Mouse (Mus musculus): ENCODE measurements around the gene Ctf1. TPM values are rescaled to one million over a fixed set of nuclear protein-coding genes. Genes with fewer than 3 reads are reported as not detected.

Gene Ctf1
- polyA plus RNA-seq, 1 experiment: 6.4 TPM

DNA sequence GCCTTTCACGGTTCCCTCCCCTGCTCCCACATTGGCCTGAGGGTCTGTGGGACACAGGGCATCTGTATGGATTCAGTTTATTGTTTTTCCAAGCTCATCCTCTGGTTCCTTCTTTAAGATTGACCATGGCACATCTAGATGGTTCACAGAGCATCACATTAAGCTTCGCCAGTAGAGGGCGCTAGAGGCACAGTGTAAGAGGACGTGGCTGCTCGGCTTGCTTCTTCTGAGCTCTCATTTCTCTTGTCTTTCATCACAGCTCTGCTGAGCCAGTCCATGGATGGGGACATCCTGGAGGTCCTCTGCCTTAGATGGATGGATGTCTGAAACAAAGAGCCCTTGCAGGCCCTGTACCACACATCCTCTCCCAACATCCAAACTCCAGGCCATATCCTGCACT lies 37.6 kb upstream of the Ctf1 start:
- H3K27ac ChIP-seq (ENCODE audit: insufficient read depth, low read length): peak overlapping the region; percentile 10; the same call in 1 of the 2 replicates
- WGBS: 3% methylated on average over 5 of the region's 5 CpGs
- TF ChIP-seq CTCF (IDR thresholded peaks at IDR 0.05; ENCODE audit: borderline replicate concordance, insufficient read depth, low read depth, low read length) (peak; percentile 97), POLR2A (IDR thresholded peaks at IDR 0.05; ENCODE audit: borderline replicate concordance, insufficient read depth, low read length) (no peak)
- H3K4me3 ChIP-seq (replicated peaks; ENCODE audit: insufficient read depth, low read depth, low read length): no peak overlapping the region
- H3K4me1 ChIP-seq (ENCODE audit: control insufficient read depth, insufficient read depth, low read length): peaks cover 2% of the 10 kb centered on the region; the same call in 1 of the 2 replicates
- no peaks in the 10 kb centered on the region for H3K27me3 ChIP-seq (ENCODE audit: control insufficient read depth, insufficient read depth, low read length)
- DNase-seq: peak; percentile 83 to 86

- WGBS: 48% methylated on average over 9 of the region's 9 CpGs
- Histone ChIP-seq H3K4me3 (replicated peaks; ENCODE audit: insufficient read depth, low read depth, low read length) (no peak overlapping the region), H3K4me1 (ENCODE audit: control insufficient read depth, insufficient read depth, low read length) (peaks cover 2% of the 10 kb centered on the region; the same call in 1 of the 2 replicates), H3K27ac (ENCODE audit: insufficient read depth, low read length) (peak overlapping the region; percentile 10; the same call in 1 of the 2 replicates), H3K27me3 (ENCODE audit: control insufficient read depth, insufficient read depth, low read length) (no peaks in the 10 kb centered on the region)
- no peak for DNase-seq
- TF ChIP-seq CTCF (IDR thresholded peaks at IDR 0.05; ENCODE audit: borderline replicate concordance, insufficient read depth, low read depth, low read length): no peak
These were observed 37.1 kb upstream of the Ctf1 start for GRCm38 (mm10) chr7:127675391-127675811.

- Histone ChIP-seq H3K4me3 (replicated peaks; ENCODE audit: insufficient read depth, low read depth, low read length) (no peak overlapping the region), H3K27ac (ENCODE audit: insufficient read depth, low read length) (no peak overlapping the region), H3K27me3 (ENCODE audit: control insufficient read depth, insufficient read depth, low read length) (no peaks in the 10 kb centered on the region), H3K4me1 (ENCODE audit: control insufficient read depth, insufficient read depth, low read length) (peaks cover 2% of the 10 kb centered on the region; the same call in 1 of the 2 replicates)
- peak; percentile 33 to 56 for DNase-seq
- peak; percentile 62; the same call in 1 of the 2 replicates for TF ChIP-seq CTCF (IDR thresholded peaks at IDR 0.05; ENCODE audit: borderline replicate concordance, insufficient read depth, low read depth, low read length)
- TF ChIP-seq POLR2A (IDR thresholded peaks at IDR 0.05; ENCODE audit: borderline replicate concordance, insufficient read depth, low read length): no peak
- 59% methylated on average over 6 of the region's 6 CpGs for WGBS
These were observed 35.5 kb upstream of the Ctf1 start for GRCm38 (mm10) chr7:127677077-127677476.

DNA sequence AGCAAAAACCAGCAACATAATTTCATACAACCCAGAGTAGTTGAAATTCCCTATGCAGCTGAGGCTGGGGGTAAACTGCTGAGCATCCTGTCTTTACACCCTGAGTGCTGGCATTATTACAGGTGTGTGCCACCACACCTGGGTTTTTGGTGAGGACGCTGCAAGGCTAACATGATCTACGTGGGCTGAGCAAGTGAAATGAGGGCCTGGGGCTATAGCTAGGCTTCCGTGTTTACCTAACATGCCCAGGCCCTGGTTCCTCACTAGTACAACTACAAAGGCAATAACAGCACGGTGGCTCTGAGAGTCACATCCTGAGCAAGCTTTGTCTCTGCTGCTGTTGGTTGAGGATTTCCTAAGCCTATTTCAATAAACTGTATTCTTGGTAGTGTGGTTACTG lies 34.9 kb upstream of the Ctf1 start:
- no peak for TF ChIP-seq CTCF (IDR thresholded peaks at IDR 0.05; ENCODE audit: borderline replicate concordance, insufficient read depth, low read depth, low read length)
- no peak for TF ChIP-seq POLR2A (IDR thresholded peaks at IDR 0.05; ENCODE audit: borderline replicate concordance, insufficient read depth, low read length)
- WGBS: 96% methylated on average over 4 of the region's 4 CpGs

GRCm38 (mm10) chr7:127678811-127679210 lies 33.7 kb upstream of the Ctf1 start:
- H3K27me3 ChIP-seq (ENCODE audit: control insufficient read depth, insufficient read depth, low read length): no peaks in the 10 kb centered on the region
- TF ChIP-seq CTCF (IDR thresholded peaks at IDR 0.05; ENCODE audit: borderline replicate concordance, insufficient read depth, low read depth, low read length) (no peak), POLR2A (IDR thresholded peaks at IDR 0.05; ENCODE audit: borderline replicate concordance, insufficient read depth, low read length) (no peak)
- peaks cover 2% of the 10 kb centered on the region; the same call in 1 of the 2 replicates for H3K4me1 ChIP-seq (ENCODE audit: control insufficient read depth, insufficient read depth, low read length)
- WGBS: 66% methylated on average over 2 of the region's 2 CpGs
- no peak for DNase-seq
- H3K27ac ChIP-seq (ENCODE audit: insufficient read depth, low read length): no peak overlapping the region
- no peak overlapping the region for H3K4me3 ChIP-seq (replicated peaks; ENCODE audit: insufficient read depth, low read depth, low read length)

More for the DNA sequence above, 34.9 kb upstream of the Ctf1 start:
- no peak for DNase-seq
- H3K4me1 ChIP-seq (ENCODE audit: control insufficient read depth, insufficient read depth, low read length): peaks cover 2% of the 10 kb centered on the region; the same call in 1 of the 2 replicates
- H3K27ac ChIP-seq (ENCODE audit: insufficient read depth, low read length): no peak overlapping the region
- H3K4me3 ChIP-seq (replicated peaks; ENCODE audit: insufficient read depth, low read depth, low read length): no peak overlapping the region
- no peaks in the 10 kb centered on the region for H3K27me3 ChIP-seq (ENCODE audit: control insufficient read depth, insufficient read depth, low read length)

DNA sequence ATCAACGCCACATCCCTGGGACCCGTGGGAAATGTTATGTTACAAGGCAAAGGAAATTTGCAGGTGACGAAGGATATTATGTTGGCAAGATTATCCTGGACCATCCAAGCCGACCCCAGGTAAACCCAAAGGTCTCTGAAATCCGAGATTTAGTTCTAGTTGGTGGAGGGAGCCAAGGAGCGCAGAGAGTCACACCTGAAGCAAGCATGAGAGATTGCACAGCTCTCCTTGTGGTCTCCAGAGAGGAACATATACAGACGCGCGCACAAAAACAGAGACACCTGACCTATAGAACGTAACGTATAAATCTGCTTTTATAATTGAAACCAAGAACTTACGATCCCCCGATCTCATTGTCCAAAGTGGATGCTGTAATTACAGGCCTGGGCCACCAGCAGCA lies 32.0 kb upstream of the Ctf1 start:
- Histone ChIP-seq H3K27ac (ENCODE audit: insufficient read depth, low read length) (no peak overlapping the region), H3K4me3 (replicated peaks; ENCODE audit: insufficient read depth, low read depth, low read length) (no peak overlapping the region), H3K4me1 (ENCODE audit: control insufficient read depth, insufficient read depth, low read length) (peaks cover 4% of the 10 kb centered on the region), H3K27me3 (ENCODE audit: control insufficient read depth, insufficient read depth, low read length) (no peaks in the 10 kb centered on the region)
- WGBS: 92% methylated on average over 13 of the region's 13 CpGs
- no peak for DNase-seq
- TF ChIP-seq POLR2A (IDR thresholded peaks at IDR 0.05; ENCODE audit: borderline replicate concordance, insufficient read depth, low read length) (no peak), CTCF (IDR thresholded peaks at IDR 0.05; ENCODE audit: borderline replicate concordance, insufficient read depth, low read depth, low read length) (no peak)

DNA sequence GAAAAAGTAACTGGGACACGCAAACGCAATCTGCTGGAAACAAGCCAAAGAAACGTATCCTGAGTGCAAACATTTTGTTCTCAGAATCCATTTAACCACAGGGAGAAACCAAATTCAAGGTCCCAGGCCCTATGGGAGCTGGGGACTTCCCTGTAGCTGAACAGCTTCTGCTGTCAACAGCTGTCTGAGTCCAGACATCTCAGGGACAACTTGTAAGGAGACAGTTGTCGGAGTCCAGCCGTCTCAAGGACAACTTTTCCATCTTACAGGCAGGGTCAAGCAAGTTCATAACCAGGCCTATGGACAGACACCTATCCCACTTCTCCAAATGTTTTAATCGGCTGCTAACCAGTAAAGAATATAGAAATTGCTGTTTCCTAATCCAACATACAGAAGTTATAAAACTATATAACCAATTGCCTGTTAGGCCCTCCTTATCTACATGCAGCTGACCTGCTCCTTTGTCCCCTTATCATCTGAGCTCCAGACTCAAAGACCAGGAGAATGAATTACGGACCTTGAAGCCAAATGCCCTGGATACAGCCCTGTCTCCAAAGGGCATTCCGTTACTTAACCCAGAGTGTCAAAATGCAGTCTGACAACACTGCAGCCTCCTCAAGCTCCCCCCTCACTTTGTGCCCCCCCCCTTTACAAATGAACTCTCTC lies 30.5 kb upstream of the Ctf1 start:
- H3K4me3 ChIP-seq (replicated peaks; ENCODE audit: insufficient read depth, low read depth, low read length): no peak overlapping the region
- 79% methylated on average over 8 of the region's 8 CpGs for WGBS

More for the DNA sequence above, 30.5 kb upstream of the Ctf1 start:
- Histone ChIP-seq H3K27me3 (ENCODE audit: control insufficient read depth, insufficient read depth, low read length) (no peaks in the 10 kb centered on the region), H3K27ac (ENCODE audit: insufficient read depth, low read length) (no peak overlapping the region), H3K4me1 (ENCODE audit: control insufficient read depth, insufficient read depth, low read length) (peaks cover 5% of the 10 kb centered on the region)
- TF ChIP-seq POLR2A (IDR thresholded peaks at IDR 0.05; ENCODE audit: borderline replicate concordance, insufficient read depth, low read length) (no peak), CTCF (IDR thresholded peaks at IDR 0.05; ENCODE audit: borderline replicate concordance, insufficient read depth, low read depth, low read length) (no peak)
- DNase-seq: no peak
